Mouse (Mus musculus): Measurements from ENCODE around the gene Ush2a. TPM values are rescaled to one million over a fixed set of nuclear protein-coding genes. Genes with fewer than 3 reads are reported as not detected.

Gene Ush2a
- total RNA-seq, 2 experiments from 2014 or later = 0.05 to 0.59 TPM

DNA sequence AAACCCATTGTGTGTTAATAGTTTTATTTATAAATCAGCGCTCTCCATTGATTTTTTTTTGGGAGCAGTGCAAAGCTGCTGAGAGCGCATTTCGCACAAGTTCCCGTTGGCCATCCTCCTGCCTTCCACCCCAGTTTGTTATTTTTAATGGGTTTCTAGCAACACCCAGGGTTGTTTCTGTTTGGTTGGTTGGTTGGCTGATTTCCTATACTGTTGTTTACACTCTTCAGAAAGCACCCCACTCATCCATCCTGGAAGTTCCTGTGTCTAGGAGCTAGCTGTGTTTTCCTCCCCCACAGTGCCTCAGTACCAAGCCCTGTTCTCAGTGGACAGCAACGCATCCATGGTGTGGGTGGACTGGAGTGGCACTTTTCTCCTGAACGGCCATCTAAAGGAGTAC, 689.3 kb downstream of the Ush2a start:
- no peak for DNase-seq (ENCODE audit: low spot score in 2 of 2)
- intact Hi-C loops (cut with DNase I) = no loop called here

DNA sequence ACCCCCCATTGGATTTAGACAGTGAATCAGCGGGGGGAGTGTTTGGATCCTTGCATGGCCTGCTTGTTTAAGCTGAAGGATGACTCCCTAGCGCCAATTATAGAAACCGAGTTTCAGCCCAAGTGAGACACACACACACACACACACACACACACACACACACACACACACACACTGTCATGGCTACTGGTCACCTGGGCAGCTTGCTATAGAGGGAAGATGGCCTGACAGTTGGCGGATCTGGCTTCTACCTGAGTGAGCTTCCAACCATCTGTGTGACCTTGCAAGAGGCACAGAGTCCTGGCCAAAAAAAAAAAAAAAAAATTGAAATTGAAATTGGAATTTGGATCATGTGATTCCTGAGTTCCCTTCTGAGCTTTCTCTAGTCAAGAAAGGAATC, 690.7 kb downstream of the Ush2a start:
- intact Hi-C loops (cut with DNase I) = no loop called here
- no peak for DNase-seq (ENCODE audit: low spot score in 2 of 2)

DNA sequence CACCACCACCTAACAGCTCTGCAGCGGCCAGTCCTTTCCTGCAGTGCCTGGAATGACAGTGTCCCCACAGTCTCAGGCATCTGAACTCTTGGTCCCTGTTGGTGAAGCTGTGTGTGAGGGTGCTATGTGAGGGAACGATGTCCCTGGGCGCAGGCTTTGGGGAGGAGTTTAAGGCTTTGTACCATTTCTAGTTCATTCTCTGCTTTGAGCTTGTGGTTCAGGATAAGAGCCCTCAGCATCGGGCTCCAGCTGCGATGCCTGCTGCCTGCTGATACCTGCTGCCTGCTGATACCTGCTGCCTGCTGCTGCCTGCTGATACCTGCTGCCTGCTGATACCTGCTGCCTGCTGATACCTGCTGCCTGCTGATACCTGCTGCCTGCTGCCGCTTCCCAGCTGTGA, 711.3 kb downstream of the Ush2a start:
- no peak for DNase-seq (ENCODE audit: low spot score in 2 of 2)
- intact Hi-C loops (cut with DNase I) = no loop called here

DNA sequence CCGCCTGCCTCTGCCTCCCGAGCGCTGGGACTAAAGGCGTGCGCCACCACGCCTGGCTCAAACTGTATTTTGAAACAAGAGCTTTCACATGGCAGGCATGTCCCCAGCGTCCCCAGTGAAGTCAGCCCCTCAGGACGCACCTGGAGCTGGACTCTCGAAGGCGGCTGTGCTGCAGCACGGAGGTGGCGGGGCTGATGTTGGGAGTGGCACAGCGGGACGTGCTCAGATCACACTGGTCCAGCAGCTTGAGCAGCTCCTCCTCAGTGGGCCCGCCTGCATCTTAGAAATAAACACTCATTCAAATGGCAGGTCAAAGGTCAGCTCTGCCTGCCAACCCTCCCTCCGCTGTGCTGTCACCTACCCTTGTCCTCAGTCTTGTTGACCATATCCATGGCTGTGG, 712.1 kb downstream of the Ush2a start:
- intact Hi-C loops (cut with DNase I) = no loop called here
- DNase-seq (ENCODE audit: low spot score in 2 of 2) = no peak

DNA sequence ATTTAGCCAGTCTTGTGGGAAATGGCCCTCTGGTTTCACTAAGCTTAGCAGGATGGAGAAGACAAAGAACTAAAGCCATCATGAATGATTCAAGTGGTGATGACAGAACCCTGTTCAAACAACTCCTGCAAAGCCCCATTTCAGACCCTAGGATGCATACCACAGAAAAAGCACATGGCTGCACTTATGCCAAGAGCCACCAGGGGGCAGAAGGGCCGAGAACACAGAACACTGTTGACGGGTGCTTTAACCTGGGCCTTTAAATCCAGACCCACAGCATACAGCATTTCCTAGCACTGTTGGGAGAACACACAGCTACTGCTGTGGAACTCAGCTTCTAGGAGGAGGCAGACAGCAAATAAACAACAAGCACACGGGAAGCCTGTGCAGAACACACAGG, 718.2 kb downstream of the Ush2a start:
- DNase-seq (ENCODE audit: low spot score in 2 of 2) = peak; percentile 32 to 57
- intact Hi-C loops (cut with DNase I) = no loop called here

DNA sequence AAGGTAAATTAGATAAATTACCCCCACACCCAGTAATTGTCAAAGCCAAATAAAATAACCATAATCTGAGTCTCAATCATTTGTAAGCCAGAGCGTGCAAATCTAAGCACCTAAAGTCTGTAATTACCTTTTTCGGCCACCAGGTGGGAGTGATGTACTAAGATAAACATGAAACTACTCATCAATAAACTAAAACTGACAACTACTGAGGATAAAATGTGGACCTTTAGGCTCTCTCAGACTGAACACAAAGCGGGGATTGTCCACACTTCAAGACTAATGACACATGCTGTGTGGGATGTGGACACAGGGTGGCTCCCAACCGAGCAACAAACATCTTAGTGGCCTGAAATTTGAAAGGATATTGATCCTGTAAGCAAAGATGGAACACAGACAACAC, 731.4 kb downstream of the Ush2a start:
- no peak for DNase-seq (ENCODE audit: low spot score in 2 of 2)
- intact Hi-C loops (cut with DNase I) = no loop called here

DNA sequence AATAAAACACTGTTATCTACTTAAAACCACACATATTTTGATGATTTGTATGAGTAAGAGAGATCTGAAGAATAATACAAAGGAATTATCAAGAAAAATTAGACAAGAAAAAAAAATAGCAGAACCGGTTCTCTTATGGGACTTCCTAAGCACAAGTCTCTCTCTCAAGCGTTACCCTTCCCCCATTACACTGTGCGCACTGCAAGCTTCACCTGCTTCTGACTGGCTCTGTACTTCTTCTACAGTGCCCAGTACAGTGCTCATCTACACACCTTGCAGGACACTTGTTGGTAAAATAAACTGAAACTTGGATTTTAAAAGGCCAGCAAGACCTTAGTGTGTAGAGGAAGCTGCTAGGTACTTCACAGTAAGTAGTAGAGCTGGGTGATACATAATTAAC, 736.1 kb downstream of the Ush2a start:
- no peak for DNase-seq (ENCODE audit: low spot score in 2 of 2)
- intact Hi-C loops (cut with DNase I) = no loop called here

DNA sequence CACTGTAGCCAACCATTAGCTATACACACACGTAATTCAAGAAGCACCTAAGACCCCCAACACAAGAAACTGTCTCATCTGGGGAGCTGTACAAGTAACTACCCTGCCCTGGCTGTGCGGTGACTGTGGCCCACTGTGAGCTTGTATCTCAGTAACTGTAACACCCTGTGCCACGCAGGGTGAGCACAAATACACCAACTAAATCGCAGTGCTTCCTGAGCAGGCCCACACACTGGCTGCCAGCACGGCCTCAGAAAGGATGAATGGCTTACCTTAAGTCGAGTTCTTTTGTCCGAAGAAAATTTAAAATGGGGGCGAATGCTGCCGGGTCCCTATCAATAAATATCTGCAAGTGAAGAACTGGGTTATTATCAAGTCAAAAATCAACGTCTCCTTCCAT, 738.2 kb downstream of the Ush2a start:
- no peak for DNase-seq (ENCODE audit: low spot score in 2 of 2)
- intact Hi-C loops (cut with DNase I) = no loop called here

DNA sequence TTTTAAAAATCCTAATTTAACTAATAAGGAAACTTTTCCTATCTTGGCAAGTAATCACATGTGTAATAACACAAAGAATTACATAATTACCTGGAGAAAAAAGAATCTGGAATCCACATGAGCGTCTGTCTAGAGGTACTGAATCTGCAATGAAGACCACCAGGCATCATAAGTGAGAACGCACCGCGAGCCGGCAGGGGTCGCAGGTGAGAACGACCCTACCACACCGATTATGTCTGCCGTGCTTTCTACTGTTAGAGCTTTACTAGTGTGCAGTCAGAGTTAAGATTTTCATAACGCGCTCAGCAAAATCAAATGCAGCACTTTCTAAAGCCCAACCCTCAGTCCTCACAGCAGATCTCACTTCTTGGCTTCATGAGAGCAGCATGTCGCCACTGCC, 740.0 kb downstream of the Ush2a start:
- intact Hi-C loops (cut with DNase I) = no loop called here
- DNase-seq (ENCODE audit: low spot score in 2 of 2) = no peak

DNA sequence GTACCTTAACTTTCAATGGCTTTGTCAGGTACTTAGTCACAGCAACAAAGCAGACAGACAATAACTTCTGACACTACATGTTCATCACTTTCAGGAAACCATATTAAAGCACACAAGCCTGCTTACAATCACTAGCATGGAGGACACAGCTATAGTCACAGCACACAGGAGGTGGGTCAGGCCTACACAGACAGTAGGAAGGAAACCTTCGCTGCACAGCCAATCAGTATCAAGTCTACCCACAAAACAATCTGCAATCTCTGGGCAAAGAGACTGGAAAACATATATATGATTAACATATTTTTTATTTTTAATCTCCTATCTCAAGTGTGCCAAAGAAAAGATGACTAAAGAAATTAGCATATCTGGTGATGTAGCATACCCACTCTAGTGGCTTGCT, 743.0 kb downstream of the Ush2a start:
- intact Hi-C loops (cut with DNase I) = no loop called here
- no peak for DNase-seq (ENCODE audit: low spot score in 2 of 2)

DNA sequence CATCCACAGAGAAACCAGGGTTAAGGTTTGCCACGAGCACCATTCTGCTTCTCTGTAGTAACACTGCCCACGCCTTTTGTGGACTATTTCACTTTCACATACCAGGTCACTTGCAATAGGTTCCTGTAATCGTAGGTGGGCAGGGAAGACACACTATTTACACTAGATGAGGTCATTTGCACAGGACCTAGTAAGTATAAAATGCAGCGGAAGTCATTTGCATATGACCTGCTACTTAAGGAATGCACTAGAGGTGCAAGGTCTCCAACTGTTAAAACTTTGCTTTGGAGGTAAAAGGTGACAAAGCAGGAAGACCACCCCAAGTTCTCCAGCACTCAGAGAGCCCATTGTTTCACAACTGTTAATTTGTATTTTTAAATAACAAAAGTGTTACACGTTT, 744.4 kb downstream of the Ush2a start:
- intact Hi-C loops (cut with DNase I) = no loop called here
- no peak for DNase-seq (ENCODE audit: low spot score in 2 of 2)

DNA sequence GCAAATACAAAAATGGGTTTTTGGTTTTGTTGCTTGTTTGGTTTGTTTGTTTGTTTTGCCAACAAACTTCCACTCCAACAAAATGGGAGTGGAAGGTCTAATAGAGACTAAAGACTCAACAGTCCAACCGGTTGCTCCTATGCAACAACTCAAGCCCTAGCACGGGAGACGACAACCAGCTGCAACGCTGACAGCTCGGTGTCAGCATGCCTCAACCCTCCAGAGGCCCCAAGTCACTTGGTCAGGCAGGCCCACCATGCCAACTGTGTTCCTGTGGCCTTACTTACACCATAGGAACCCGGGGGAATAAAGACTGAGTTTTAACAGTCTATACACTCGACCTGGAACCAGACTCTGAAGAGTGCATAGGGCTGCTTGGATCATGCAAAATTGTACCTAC, 745.0 kb downstream of the Ush2a start:
- no peak for DNase-seq (ENCODE audit: low spot score in 2 of 2)

DNA sequence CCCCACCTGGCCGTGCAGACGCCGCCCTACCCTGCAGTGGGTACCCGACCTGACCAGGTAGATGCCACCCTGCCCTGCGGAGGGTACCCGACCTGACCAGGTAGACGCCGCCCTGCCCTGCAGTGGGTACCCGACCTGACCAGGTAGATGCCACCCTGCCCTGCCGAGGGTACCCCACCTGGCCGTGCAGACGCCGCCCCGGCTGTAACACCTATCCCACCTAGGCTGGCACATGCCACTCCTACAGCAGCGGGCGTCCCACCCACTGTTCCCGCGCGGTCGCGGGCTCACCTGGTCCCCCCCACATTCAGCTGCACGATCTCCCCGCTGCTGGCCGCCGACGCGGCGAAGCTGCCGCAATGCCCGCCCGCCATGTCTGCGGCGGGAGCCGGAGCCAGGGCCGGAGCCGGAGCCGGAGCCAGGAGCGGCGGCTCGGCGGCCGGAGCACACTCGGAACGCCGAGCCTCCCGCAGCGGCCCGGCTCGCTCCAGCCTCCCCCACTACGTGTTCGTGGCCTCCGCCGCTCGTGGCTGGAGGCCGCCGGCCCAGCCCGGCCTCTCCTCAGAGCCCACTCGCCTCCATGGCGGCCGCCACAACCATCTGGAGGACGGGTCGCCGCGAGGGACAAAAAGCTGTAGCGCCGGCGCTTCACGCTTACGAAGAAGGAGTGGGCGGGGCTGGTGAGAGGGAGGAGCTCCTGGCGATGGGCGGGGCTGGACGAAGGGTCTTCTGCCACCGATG, 745.6 kb downstream of the Ush2a start, which contains the start of gene Kctd3:
TSS of gene Kctd3 (minus strand) at position 603 of the 741 bp plus-strand sequence.
- intact Hi-C loops (cut with DNase I) = no loop called here

More for the DNA sequence above, 745.0 kb downstream of the Ush2a start:
- intact Hi-C loops (cut with DNase I) = no loop called here

DNA sequence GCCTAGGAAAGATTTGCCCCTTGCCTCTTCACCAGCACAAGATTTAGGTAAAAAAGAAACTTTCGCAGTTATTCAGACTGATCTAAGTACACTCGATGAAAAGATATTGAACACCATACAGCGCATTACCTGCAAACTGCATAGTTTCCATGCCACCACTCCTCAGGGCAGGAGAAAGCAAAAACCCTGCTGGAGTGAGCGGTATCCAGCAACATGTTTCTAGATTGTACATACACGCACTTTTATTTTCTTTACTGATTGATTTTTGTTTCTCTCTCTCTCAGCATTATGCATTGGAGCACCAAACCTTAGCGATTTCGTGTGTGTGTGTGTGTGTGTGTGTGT, 746.1 kb downstream of the Ush2a start:
- intact Hi-C loops (cut with DNase I) = no loop called here
- no peak for DNase-seq (ENCODE audit: low spot score in 2 of 2)

More for the DNA sequence above, 745.6 kb downstream of the Ush2a start, which contains the start of gene Kctd3:
- peak; percentile 97 for DNase-seq (ENCODE audit: low spot score in 2 of 2)

DNA sequence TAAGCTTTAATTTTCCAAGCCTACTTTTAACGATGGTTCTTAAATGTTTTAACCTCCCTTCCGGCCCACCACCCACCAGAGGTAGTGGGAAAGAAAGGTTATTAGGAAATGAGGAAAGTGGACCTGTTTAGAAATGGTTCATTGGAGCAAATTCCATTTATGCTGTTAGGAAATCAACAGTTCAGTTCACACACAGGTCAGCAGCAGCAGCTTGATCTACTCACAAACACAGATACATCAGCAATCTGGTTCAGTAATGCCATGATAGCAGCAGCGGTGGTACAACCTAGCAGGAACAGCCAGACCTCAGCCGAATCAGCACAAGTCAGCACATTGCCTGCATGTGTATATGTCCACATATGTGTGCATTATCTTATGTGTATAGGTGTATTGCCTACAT, 748.8 kb downstream of the Ush2a start:
- intact Hi-C loops (cut with DNase I) = no loop called here
- DNase-seq (ENCODE audit: low spot score in 2 of 2) = no peak

DNA sequence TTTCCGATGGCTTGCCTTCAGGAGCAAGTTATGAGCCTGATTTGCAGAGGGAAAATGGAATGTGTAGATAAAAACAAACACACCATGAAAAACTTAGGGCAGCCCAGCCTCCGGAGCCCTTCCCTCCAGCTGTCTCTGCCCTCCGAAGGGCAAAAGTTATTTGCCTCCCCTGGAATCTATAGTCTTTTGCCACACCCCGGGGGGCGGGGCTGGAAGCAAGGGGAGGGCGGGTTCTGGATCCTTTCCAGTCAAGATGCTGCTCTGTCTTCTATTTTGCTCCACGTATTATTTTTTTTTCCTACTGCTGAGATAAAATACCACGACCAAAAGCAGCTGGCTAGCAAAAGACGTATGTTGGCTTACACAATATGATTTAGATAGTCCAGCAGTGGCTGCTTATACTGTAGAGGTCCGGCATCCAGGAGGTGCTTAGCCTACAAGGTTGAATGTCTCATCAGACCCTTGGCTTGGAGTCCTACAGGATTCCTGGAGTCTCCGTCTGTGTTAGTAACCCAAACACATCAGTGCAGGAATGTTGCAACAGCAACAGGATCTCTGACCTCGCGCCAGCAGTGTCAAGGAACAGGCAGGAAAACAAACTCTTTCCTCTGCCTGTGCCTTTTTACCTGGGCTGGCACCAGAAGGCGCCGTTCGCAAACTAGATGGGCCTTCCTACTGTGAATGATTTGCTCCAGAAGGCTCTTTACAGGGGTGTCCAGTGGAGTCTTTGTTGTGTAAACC, 751.2 kb downstream of the Ush2a start:
- intact Hi-C loops (cut with DNase I) = no loop called here
- DNase-seq (ENCODE audit: low spot score in 2 of 2) = no peak

DNA sequence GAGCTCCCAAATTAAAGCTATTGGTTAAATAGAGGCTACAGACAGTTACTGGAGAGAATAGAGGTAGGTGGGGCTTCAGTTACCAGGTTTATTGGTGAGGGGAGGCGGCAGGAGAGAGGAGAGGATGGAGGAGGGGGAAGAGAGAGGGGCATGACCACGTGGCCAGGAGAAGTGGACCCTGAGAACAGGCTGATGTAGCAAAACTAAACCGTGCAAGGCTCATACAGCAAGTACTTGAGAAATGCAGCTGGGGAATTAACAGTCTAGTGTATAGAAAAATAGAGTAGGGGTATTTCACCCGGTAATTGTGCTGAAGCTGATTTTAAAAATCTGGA, 751.7 kb downstream of the Ush2a start:
- intact Hi-C loops (cut with DNase I) = no loop called here
- DNase-seq (ENCODE audit: low spot score in 2 of 2) = no peak
